Mouse (Mus musculus) ES-Bruce4 (cell line): ENCODE measurements around the gene Draxin.

ENCODE experiments used
- CTCF ChIP-seq: IDR thresholded peaks from one replicate; pipeline ENCODE4 v1.8.1; 2011; ENCODE audit warnings: low read depth, low read length
- EP300 ChIP-seq: IDR thresholded peaks from 2 replicates; pipeline ENCODE4 v1.6.1; 2011; ENCODE audit warnings: low read depth, low read length; ENCODE audit not compliant: insufficient read depth

DNA sequence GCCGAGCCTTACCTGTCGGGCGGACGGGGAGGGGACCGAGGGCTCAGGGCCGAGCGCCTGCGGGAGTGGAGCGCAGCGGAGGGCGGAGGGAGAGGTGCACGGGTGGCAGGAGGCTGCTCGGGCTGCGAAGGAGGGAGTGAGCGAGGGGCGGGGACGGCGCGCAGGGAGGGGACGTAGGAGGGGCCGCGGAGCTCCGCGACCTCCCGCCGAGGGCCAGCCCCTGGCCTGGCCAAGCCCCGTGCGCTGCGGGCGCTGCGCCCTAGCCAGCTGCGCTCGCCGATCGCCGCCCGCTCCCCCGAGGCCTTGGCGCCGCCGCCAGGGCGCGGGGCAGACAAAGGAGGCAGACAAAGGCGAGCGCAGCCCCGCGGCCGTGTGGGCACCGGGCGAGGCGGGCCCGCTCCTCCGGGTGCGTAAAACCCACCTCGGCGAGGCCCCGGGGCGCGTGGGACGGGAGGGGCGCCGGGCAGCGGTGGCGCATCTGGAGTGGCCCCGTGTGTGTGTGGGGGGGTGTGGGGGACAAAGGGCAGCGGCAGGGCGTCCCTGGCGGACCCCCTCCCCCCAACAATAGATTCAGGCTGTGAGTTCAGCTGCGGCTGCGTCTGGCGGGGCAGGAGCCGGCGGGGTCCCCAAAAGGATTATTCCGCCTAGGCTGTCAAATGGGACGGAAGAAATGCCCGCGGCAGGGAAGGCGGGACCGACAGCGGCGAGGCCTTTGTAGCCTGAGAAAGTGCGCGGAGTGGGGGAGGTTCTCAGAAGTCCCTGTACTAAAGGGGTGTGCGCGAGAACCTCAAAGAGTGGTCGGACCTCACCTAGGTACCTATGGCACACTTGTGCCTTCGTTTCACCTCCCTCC, at the start of gene Draxin:
- TF ChIP-seq CTCF: no peak
- no peak for TF ChIP-seq EP300
